Mouse (Mus musculus) heart, postnatal 36 days (tissue): ENCODE measurements around the gene Prrt1. TPM values are rescaled to one million over a fixed set of nuclear protein-coding genes. Genes with fewer than 3 reads are reported as not detected.

Experiments
- DNase-seq, 2 experiments: peaks; one replicate each; pipeline ENCODE4 v3.0.0; 2021 to 2022
- intact Hi-C: fragments of 180-260 bp; cut with DNase I; formaldehyde crosslinking; loops from one replicate; pipeline ENCODE4 v1.15.1; 2025
- total RNA-seq, 2 experiments: library from RNA; stranded (reverse); gene quantifications; 2 replicates each; pipeline ENCODE4 v1.2.3; 2021

Gene Prrt1
- total RNA-seq, 2 experiments from 2014 or later: 1.4 to 1.7 TPM

DNA sequence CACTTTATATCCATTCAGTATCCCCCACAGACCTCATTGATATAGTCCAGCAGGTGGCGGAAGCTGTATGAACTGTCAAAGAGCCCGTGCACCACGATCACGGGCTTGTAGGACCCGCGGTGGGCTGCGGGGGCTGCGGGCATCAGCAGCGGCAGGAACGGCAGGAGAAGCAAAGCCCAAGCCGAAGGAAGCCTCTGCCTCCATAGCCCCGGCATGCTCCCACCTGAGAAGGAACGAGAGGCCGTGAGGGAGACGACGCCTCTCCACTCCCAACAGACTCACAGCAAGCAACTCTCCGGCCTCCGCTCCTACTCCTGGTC lies 2.6 kb upstream of the Prrt1 start:
- intact Hi-C loops: loop anchor here (1.0 kb wide), 1 partner anchor 20 kb away; no protein-coding TSS in a partner anchor

DNA sequence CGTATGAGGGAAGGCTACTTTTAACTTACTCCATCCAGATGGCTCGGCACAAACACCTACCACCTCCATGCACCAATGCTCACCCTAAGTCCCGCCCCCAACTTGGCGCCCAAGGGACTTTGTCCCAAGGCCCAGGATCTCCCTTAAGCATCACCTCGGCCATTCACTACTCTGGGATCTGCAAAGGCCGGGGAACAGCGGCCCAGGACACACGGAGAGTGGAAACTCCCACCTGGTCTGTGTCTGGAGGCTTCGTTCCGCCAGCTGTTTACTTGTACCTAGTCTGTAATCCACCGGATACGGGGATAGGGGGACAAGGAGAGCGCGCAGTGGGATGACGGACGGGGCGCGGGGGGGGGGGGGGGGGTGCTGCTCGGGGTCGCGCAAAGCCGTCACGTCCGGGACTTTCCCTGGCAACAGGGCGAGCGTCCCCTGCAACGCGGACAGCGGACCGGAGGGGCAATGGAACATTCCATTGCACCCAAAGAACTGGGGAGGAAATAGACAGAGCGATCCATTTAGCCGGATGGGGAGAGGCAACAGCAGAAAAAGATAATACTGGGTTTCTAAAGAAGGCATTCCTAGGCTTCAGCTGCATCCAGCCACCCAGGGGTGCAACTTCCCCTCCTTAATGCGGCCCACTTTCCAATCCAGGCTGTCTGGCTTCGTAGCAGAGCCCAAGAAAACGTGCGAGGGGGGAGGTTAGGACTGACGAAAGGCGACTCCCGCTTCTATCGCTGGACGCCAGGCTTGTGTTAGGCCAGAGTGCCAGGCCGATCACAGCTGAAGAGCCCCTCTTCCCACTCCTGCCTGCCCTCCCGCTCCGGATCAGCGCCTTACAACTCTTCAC lies 2.0 kb upstream of the Prrt1 start:
- intact Hi-C loops: loop anchor here (1.0 kb wide), 1 partner anchor 21 kb away; no protein-coding TSS in a partner anchor
- DNase-seq: peak; percentile 85 to 86

More for the DNA sequence above, 2.6 kb upstream of the Prrt1 start:
- no peak for DNase-seq

DNA sequence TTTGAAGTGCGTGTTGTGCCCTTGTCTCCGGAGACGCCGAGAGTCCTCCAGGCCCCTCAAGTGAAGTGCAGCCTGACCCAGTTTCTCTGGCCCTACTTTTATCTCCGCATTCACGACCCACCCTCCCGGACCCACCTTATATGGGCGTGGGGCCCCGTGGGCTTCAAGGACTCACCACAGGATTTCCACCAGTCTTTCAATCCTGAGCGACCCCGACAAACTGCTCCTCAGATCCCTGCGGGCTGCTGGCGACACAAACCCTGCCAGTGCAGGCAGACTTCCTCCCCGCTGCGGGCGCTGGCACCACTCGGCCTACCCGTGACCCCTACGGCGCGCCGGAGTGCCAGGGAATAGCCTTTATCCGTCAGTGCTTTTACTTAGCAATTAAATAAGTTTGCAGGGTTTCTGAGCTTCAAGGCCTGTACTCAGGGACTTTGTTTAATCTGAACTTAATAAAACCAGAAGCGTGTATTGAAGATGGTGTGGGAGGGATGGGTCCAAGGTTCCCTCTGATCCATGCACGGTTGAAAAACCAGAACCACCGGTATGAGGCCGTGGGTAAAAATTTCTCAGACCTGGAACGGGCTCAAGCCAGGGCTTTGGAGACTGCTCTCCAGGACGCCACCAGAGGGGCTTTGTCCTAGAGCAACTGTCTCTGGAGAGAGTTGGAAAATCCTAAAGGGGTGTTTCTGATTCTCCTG lies 1.2 kb upstream of the Prrt1 start, which contains the start of gene Ppt2:
Gene Ppt2, minus strand, starts transcription at position 568 of the 701 bp plus-strand sequence.
- peak in 1 of 2 experiments; percentile 68 for DNase-seq
- intact Hi-C loops: loop anchor here (1.0 to 2.0 kb wide), 2 partner anchors 15 to 22 kb away; no protein-coding TSS in a partner anchor

DNA sequence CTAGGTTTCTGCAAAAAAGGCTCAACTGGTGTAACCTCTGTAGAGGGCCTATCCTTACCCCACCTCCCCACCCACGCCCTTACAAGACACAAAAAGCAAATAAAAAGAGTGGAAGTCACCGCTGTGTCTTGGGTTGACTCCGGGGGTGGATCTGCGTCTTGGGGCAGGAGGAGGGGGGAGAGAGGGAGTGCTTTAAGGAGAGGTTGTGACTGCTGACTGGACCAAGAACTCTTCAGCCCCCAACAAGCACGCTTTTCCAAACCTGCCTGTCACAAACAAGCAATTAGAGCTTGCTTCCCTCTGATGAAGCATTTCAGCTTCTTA lies 727 bp upstream of the Prrt1 start:
- intact Hi-C loops: loop anchor here (2.0 kb wide), 1 partner anchor 14 kb away; no protein-coding TSS in a partner anchor

DNA sequence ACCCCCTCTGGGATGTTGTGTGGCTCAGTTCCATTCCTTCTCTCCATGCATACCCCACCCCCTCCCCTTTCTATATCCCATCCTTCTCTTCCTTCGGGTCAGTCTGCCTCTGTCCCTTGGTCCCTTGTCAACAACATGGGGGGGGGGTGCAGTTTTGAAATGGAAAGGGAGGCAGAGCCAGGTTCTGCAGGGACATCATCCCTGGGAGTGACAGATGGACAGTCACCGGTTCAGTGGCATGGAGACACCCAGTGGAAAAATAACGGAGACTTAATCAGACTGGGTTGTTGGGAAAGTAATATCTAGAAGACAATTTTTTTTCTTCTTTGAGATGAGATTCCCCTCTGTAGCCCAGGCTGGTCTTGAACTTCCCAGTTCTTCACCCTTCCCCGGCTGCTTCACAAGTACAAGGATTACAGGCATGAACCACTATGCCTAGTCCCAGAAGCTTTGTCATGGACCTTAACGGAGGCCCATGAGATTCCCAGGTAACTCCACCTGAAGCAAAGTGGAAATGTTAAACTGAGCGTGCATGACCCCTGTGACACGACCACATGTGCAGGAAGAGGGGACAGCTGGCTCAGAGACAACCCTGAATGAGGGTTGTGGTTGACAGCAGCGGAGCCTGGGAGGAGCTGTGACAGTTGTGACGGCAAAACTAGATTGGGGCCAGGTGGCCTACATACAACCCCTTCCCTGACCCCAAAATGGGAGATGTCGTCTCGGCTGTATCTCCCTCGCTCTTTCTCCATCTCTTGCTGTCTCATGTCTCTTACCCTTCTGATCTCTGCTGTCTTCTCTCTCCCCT lies 667 bp downstream of the Prrt1 start:
- intact Hi-C loops: loop anchor here (2.0 kb wide), 1 partner anchor 13 kb away; no protein-coding TSS in a partner anchor

More for the DNA sequence above, 727 bp upstream of the Prrt1 start:
- no peak for DNase-seq

DNA sequence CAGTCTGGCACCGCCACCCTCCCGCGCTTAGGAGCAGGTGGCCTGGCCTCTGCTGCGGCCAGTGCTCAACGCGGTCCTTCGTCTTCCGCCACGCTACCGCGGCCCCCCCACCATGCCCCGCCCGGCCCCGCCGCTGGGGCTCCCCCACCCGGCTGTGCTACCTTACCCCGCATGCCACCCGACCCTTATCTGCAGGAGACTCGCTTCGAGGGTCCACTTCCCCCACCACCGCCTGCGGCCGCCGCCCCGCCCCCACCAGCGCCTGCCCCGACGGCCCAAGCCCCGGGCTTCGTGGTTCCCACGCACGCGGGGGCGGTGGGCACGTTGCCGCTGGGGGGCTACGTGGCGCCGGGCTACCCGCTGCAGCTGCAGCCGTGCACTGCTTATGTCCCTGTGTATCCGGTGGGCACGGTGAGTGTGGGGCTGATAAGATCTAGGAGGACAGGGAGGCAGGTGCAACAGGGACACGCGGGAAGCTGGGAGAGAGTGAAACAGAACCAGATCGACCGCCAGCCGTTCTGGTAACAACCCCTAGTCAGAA lies 1.5 kb downstream of the Prrt1 start:
- intact Hi-C loops: no loop called here
- DNase-seq: no peak

More for the DNA sequence above, 667 bp downstream of the Prrt1 start:
- DNase-seq: no peak

DNA sequence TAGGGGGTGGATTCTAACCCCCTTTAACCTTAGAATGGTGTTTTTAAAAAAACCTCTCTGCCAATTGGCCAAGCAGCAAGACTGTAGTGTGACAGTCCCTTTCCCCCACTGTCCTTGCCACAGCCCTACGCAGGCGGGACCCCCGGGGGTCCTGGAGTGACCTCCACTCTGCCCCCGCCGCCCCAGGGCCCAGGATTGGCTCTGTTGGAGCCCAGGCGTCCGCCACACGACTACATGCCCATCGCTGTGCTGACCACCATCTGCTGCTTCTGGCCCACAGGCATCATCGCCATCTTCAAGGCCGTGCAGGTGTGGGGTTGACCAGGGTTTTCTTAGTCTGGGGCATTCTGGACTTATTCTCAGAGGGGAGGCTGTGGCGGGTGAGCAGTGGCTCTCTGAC lies 2.3 kb downstream of the Prrt1 start:
- no peak for DNase-seq

DNA sequence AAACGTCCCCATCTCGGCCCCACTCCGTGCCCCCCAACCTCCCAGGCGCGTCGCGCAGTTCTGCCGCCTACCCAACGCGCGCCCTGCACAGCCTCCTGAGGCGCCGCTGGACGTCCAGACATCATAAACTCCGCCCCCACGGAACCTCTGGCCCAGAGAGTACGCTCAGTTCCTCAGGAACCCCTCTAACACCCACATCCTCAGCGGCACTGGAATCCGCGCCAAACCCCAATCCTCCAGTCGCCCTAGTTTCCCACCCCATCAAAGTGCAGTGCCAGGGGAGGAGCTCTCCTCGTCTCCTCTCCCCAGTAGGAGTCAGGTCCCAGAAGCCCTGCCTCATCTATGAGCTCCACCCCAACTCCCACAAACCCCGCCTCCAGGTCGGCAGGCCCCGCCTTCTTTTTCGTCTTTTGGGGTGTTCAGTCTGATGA lies 2.9 kb downstream of the Prrt1 start:
- intact Hi-C loops: no loop called here
- peak; percentile 80 to 84 for DNase-seq

More for the DNA sequence above, 2.3 kb downstream of the Prrt1 start:
- intact Hi-C loops: no loop called here

DNA sequence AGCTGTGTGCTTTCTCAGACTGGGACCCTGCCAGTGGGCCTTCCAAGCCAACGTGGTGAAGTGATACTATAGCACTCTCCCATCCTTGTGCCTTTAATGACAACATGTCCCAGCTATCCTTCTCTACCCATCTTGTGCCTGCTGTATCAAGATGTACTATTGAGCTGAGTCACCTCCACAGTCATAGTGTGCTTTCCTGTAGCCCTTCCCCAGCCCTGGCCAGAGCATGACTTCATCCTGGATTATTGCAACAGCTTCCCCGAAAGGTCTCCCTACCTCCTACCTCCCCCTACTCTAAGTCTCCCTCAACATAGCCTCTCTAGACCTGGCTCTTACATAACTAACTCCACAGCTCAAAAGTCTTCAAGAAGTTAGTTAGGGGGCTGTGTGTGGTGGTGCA lies 6.3 kb downstream of the Prrt1 start:
- no peak for DNase-seq
- intact Hi-C loops: no loop called here

DNA sequence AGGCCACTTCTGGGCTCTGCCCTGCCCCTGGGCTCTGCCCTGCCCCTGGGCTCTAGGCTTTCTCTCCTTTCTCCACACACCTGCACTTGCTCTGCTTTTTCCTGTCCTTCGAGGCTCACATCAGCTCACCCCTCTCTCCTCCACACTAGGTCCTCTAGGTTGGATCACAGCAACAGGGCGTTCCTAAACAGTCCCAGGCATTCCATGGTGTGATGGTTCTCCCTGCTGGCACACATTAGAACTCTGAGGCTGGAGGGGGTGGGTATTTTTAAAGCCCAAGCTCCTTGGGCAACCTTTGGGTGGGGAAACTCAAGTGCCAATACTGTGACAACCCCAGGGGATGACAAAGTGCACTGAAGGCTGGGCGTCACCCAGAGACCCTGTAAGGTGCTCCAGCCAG lies 8.1 kb downstream of the Prrt1 start:
- intact Hi-C loops: no loop called here
- peak in 1 of 2 experiments; percentile 1 for DNase-seq

DNA sequence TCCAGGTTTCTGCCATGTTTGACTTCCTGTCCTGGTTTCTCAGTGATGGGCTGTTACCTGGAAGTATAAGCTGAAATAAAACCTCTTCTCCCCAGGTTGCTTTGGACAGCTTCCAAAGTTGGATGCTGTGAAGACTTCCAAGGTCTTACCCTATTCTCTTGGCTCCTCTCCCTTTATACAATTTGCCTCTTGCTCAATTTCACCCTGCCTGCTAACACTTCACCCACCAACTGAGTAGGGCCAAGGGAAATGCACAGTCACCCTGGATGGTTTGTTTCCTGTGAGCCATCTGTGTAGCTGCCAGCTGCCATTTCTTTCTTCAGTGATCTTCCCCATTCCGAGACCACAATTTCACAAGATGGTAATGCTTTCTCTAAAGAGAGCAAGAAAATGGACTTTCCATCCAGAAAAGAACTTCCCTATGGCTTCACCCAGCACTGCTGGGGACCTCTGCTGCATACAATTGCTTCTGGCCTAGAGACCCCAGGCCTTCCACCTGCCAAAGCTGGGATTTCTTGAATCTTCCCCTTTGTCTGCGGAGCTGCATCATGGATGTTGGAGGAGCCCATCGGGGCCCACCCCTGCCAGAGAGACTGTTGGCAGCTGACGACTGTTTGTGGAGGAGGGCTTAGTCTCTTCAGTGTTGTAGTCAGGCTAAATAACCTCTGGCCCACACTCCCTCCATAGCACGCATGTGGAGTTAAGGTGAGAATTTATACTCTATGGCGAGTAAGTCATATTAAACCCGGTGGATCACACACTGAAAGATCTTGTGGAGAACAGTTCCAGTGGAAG lies 10.3 kb downstream of the Prrt1 start:
- peak in 1 of 2 experiments; percentile 3 for DNase-seq
- intact Hi-C loops: no loop called here

DNA sequence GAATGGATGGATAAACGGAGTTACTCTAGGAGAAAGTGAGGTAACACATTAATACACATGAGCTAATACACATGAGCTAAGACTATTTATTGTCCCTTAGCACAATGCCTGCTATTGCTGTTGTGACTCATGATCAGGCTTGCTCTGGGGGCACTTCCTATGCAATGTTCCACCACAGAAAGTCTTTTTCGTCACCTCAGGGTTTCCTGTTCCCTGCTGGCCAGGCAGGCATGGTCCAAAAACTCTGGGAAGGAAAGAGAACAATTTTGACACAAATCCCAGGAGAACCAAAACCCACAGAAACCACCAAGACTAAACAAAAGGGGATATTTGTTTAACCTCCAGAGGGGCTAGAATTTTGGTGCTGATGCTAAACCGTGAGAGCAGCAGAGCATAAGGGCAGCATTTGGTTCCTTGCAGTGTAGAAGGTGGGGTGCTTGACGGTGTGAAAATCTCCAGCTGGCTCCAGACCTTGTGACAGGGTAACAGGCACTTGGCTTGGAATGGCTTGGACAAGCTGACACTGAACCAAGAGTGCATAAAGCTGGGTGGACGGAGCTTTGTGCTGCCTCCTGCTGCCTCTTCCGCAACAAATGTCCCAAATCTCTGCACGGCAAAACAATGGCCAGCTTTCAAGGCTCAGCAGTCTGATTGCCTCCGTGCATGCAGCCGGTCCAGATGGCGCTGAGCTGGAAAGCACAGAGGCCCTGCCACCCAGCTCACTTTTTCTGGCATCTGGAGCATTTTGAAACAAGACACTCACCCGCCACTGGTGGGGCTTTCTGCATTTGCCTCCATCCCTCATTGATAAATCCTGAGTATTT lies 11.7 kb downstream of the Prrt1 start:
- intact Hi-C loops: no loop called here
- peak; percentile 54 to 69 for DNase-seq

DNA sequence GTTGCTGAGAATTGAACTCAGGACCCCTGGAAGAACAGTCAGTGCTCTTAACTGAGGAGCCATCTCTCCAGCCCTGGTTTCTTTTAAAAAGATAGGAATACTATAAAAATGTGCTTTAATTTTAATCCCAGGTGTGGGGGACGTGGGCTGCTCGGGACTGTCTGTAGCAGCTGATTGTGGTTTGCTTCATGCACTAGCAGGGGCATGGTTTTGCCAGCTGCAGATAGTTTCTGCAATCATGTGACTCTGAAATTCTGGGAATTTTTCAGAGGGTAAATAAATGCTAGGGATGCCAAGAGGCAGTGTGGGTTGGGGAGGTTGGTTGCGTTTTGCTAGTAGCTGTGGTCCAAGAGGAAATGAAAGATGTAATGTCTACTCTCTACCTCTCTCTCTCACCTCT lies 12.6 kb downstream of the Prrt1 start:
- intact Hi-C loops: loop anchor here (2.0 kb wide), 1 partner anchor 13 kb away; the partner anchor contains the start of genes Ppt2 and Prrt1
- DNase-seq: no peak

DNA sequence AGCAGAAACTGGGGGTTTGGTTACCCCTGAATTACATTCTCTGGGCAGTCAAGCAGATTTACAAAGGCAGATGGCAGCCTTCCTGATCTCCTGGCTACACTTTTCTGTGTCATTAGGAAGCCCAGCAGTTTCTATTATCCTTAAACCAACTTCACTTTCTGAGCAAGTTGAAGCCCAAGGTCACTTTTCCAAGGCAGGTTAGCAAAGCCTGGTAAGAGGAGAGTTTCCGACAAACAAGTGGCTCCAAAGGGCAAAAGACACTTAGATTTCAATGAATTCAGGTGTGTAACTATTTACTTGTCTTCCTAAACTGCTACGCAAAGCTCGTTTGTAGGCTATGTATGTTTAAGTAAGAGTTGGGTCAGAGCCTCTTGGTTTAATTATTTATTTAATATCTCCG lies 14.0 kb downstream of the Prrt1 start:
- DNase-seq: no peak
- intact Hi-C loops: loop anchor here (2.0 kb wide), 1 partner anchor 15 kb away; the partner anchor contains the start of genes Ppt2 and Prrt1

DNA sequence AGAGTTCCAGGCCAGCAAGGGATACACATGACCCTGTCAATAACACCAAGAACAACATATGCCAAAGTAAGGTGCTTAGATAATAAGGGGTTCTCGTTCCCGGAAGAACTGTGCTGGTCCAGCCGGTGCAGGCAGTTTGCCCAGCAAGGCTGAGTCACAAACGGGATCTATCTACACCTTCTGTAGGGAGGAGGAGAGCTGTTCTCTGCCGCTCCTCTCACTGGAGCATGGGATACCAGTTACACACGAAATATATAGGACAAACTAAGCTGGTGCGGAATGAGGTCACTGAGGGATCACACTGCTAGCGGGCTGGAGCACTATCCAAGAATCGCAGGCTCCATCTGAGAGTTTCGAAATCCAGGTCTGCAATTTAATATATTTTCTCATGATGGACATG lies 14.6 kb downstream of the Prrt1 start:
- peak in 1 of 2 experiments; percentile 7 for DNase-seq
- intact Hi-C loops: loop anchor here (2.0 kb wide), 1 partner anchor 15 kb away; the partner anchor contains the start of genes Ppt2 and Prrt1

DNA sequence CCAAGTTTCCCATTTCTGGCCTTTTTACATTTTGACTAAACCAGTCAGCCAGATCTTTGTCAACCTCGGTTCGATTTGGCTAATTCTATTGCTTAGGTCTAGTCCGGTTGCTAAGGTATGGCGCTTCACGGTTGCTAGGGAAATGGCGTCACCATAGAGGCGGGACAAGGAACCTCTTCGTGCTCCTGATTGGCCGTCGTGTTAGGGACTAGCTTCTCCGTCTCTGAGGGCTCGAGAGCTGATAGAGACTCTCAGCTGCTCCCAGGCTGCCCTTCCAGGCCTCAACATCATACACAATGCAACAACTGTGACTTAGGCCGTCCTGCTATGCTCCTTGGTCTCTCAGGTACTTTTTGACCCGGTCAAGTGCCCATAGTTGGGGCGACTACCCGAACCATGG lies 15.3 kb downstream of the Prrt1 start, which contains the start of gene Fkbpl:
Gene Fkbpl, plus strand, starts transcription at position 157 of the 400 bp plus-strand sequence.
- peak; percentile 95 to 96 for DNase-seq
- intact Hi-C loops: no loop called here

DNA sequence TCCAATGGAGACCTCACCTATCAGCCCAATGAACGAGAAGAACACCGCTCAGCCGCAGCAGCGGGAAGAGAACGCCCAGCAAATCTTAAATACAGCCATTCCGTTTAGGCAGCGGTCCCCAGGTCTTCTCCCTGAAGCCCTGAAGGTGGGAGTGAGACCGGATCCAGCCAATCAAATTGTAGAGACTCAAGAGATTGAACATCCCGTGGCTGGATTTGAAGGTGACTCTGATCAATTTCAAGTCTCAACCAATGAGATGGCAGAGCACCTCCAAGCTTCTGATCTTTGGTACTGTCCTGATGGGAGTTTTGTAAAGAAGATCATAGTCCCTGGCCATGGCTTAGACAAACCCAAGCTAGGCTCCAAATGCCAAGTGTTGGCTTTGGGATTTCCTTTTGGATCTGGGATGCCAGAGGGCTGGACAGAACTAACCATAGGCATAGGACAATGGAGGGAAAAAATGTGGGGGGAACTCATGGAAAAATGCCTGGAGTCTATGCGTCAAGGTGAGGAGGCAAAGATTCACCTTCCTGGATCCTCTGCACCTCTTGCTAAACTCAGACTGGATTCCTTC lies 16.0 kb downstream of the Prrt1 start:
- intact Hi-C loops: no loop called here
- peak in 1 of 2 experiments; percentile 8 for DNase-seq
